Mouse (Mus musculus) lung, embryonic 14.5 days (tissue): Measurements from ENCODE around the gene Tmem240. TPM values are rescaled to one million over a fixed set of nuclear protein-coding genes. Genes with fewer than 3 reads are reported as not detected.
"Not testable (repeated sequence)": the region's sequence is repeated elsewhere in the genome, so short reads cannot be mapped to it uniquely, and the experiment has no call there.

ENCODE experiments used
- ATAC-seq: fragments of 200-750 bp; cut with Nextera tagmentation; 2 replicates; pipeline ENCODE4 v1.8.0; 2017; ENCODE audit warnings: mild to moderate bottlenecking, moderate TSS enrichment, moderate library complexity; ENCODE audit not compliant: insufficient read depth
- DNase-seq: peaks from one replicate; pipeline ENCODE4 v3.0.0-alpha.2; 2015
- H3K27ac ChIP-seq: fragments of 300-500 bp; sonication (generic); 2 replicates; pipeline ENCODE4 v1.5.1; 2014; ENCODE audit warnings: low read depth, mild to moderate bottlenecking, moderate library complexity
- H3K27me3 ChIP-seq: fragments of 300-500 bp; sonication (generic); 2 replicates; pipeline ENCODE4 v1.6.1; 2014; ENCODE audit warnings: low read length, control low read depth; ENCODE audit not compliant: insufficient read depth
- H3K36me3 ChIP-seq: fragments of 300-500 bp; sonication (generic); 2 replicates; pipeline ENCODE4 v1.6.1; 2014; ENCODE audit warnings: control low read depth; ENCODE audit not compliant: insufficient read depth
- H3K4me1 ChIP-seq: fragments of 300-500 bp; sonication (generic); 2 replicates; pipeline ENCODE4 v1.6.1; 2014; ENCODE audit warnings: antibody characterized with exemption, control low read depth; ENCODE audit not compliant: insufficient read depth
- H3K4me2 ChIP-seq: fragments of 300-500 bp; sonication (generic); 2 replicates; pipeline ENCODE4 v1.6.1; 2014; ENCODE audit warnings: mild to moderate bottlenecking
- H3K4me3 ChIP-seq: fragments of 300-500 bp; sonication (generic); 2 replicates; pipeline ENCODE4 v1.5.1; 2014; ENCODE audit warnings: low read depth, low read length
- H3K9ac ChIP-seq: fragments of 300-500 bp; sonication (generic); 2 replicates; pipeline ENCODE4 v1.6.1; 2014
- H3K9me3 ChIP-seq: fragments of 300-500 bp; sonication (generic); 2 replicates; pipeline ENCODE4 v1.6.1; 2016; ENCODE audit warnings: low read depth, low read length, control low read depth
- CTCF ChIP-seq: IDR thresholded peaks from 2 replicates; pipeline ENCODE4 v1.5.1; 2016; ENCODE audit warnings: antibody characterized with exemption, low read depth
- WGBS: fragments of 180-500 bp; shearing (Covaris S2); extraction: QIAGEN DNeasy Blood & Tissue Kit; methylation state at CpG from one replicate; pipeline ENCODE4 v1.1.7; 2014; 5-methylcytosine and 5-hydroxymethylcytosine counted together
- polyA plus RNA-seq: library from polyadenylated mRNA; unstranded; fragments of >200 nt; fragmentation: Nextera tagmentation; extraction: Ambion mirVana; gene quantifications from 2 replicates; pipeline ENCODE4 v1.2.1, GENCODE M21; 2014

The Tmem240 gene
- 0.41 and 0.86 TPM in 2 replicates for polyA plus RNA-seq

GRCm38 (mm10) chr4:155734350-155734941, at the start of gene Tmem240:
TSS of gene Tmem240 (plus strand) at chr4:155734800.
- Histone ChIP-seq H3K27ac (peak within 1 kb of the TSS; percentile 82), H3K4me3 (peak within 1 kb of the TSS; percentile 85), H3K9me3 (no peaks in the 10 kb centered on the region), H3K27me3 (no peaks in the 10 kb centered on the region), H3K4me2 (peak within 1 kb of the TSS; percentile 95), H3K36me3 (peaks cover 24% of the 10 kb centered on the region), H3K9ac (peak within 1 kb of the TSS; percentile 68), H3K4me1 (no peaks in the 10 kb centered on the region)
- ATAC-seq = peak; percentile 93
- no peak for TF ChIP-seq CTCF
- WGBS = under 1% methylated on average over 30 of the region's 35 CpGs
- peak; percentile 93 for DNase-seq

GRCm38 (mm10) chr4:155687764-155688163, 46.8 kb upstream of the Tmem240 start:
- H3K9ac ChIP-seq, DNase-seq, H3K27me3 ChIP-seq, H3K27ac ChIP-seq, H3K9me3 ChIP-seq, ATAC-seq, H3K4me1 ChIP-seq, H3K4me2 ChIP-seq, H3K36me3 ChIP-seq, H3K4me3 ChIP-seq: not testable (repeated sequence)
- 74% methylated on average over 4 of the region's 4 CpGs for WGBS

GRCm38 (mm10) chr4:155690571-155691375, 43.8 kb upstream of the Tmem240 start:
- Histone ChIP-seq H3K4me3 (no peak overlapping the region), H3K9me3 (no peaks in the 10 kb centered on the region), H3K36me3 (no peaks in the 10 kb centered on the region), H3K9ac (no peak overlapping the region), H3K27ac (no peak overlapping the region), H3K4me1 (no peaks in the 10 kb centered on the region), H3K4me2 (no peak overlapping the region), H3K27me3 (0 out of 2 replicates have a peak, but pooled peaks cover 9% of the 10 kb centered on the region)
- WGBS = 79% methylated on average over 12 of the region's 12 CpGs
- TF ChIP-seq CTCF = no peak
- ATAC-seq = no peak
- DNase-seq = no peak

GRCm38 (mm10) chr4:155692421-155692820, 42.2 kb upstream of the Tmem240 start:
- DNase-seq (no peak), ATAC-seq (no peak)
- no peak overlapping the region for H3K4me3 ChIP-seq
- TF ChIP-seq CTCF = no peak
- peaks cover 9% of the 10 kb centered on the region; the same call in 1 of the 2 replicates for H3K27me3 ChIP-seq
- no peak overlapping the region for H3K27ac ChIP-seq
- H3K9ac ChIP-seq = no peak overlapping the region
- 97% methylated on average over 3 of the region's 3 CpGs for WGBS
- no peaks in the 10 kb centered on the region for H3K36me3 ChIP-seq
- H3K4me2 ChIP-seq = no peak overlapping the region
- H3K9me3 ChIP-seq = no peaks in the 10 kb centered on the region
- H3K4me1 ChIP-seq = no peaks in the 10 kb centered on the region

GRCm38 (mm10) chr4:155694111-155694481, 40.5 kb upstream of the Tmem240 start, which contains the start of gene Fndc10:
TSS of gene Fndc10 (plus strand) at chr4:155694342.
- peak; percentile 37; the same call in 1 of the 2 replicates for TF ChIP-seq CTCF
- no peaks in the 10 kb centered on the region for H3K4me1 ChIP-seq
- peak within 1 kb of the TSS; percentile 96 for H3K4me2 ChIP-seq
- H3K9ac ChIP-seq = peak within 1 kb of the TSS; percentile 68
- no peaks in the 10 kb centered on the region for H3K9me3 ChIP-seq
- peaks cover 9% of the 10 kb centered on the region; the same call in 1 of the 2 replicates for H3K27me3 ChIP-seq
- peak within 1 kb of the TSS; percentile 30; the same call in 1 of the 2 replicates for H3K27ac ChIP-seq
- WGBS = 0% methylated on average over 29 of the region's 47 CpGs
- peak; percentile 73 for DNase-seq
- peak; percentile 88 for ATAC-seq
- no peaks in the 10 kb centered on the region for H3K36me3 ChIP-seq
- peak within 1 kb of the TSS; percentile 66 for H3K4me3 ChIP-seq

GRCm38 (mm10) chr4:155694482-155695401, 39.9 kb upstream of the Tmem240 start:
- Histone ChIP-seq H3K9ac (peak overlapping the region; percentile 68), H3K4me1 (no peaks in the 10 kb centered on the region), H3K9me3 (no peaks in the 10 kb centered on the region), H3K27ac (peak overlapping the region; percentile 30; the same call in 1 of the 2 replicates), H3K4me3 (peak overlapping the region; percentile 66), H3K4me2 (peak overlapping the region; percentile 96), H3K36me3 (no peaks in the 10 kb centered on the region), H3K27me3 (peaks cover 9% of the 10 kb centered on the region; the same call in 1 of the 2 replicates)
- ATAC-seq (peak; percentile 74), DNase-seq (peak; percentile 75)
- WGBS = under 1% methylated on average over 92 of the region's 92 CpGs
- TF ChIP-seq CTCF = no peak; the same call in 1 of the 2 replicates
